Mouse (Mus musculus) liver, adult 2 months (tissue): ENCODE results near the gene Dusp1.

Experiments
- CTCF ChIP-seq: fragments of 200-500 bp; IDR thresholded peaks from 2 replicates; pipeline ENCODE4 v1.5.1; 2011; ENCODE audit warnings: low read depth, low read length, control low read depth
- POLR2A ChIP-seq: fragments of 200-500 bp; IDR thresholded peaks from 2 replicates; pipeline ENCODE4 v1.6.1; 2011; ENCODE audit warnings: low read length, control low read depth; ENCODE audit not compliant: insufficient read depth; ENCODE audit errors: extremely low read depth

DNA sequence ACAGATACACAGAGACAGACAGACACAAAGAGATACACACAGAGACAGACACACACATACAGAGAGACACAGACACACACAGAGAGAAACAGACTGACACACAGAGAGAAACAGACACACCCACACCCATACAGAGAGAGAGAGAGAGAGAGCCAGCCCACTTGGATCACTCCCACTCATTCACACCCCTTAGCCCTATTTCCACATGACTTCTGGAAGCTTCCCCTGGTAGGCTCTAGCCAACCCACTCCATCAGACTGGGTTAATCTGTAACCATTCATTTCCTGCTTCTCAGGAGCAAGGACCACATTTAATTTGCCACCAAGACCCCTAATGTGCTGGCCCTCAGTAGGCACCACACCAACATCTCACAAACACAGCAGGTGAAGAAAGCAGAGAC is 104.4 kb downstream of the Dusp1 start:
- TF ChIP-seq POLR2A = no peak
- no peak for TF ChIP-seq CTCF
